In the genomic region with DNA sequence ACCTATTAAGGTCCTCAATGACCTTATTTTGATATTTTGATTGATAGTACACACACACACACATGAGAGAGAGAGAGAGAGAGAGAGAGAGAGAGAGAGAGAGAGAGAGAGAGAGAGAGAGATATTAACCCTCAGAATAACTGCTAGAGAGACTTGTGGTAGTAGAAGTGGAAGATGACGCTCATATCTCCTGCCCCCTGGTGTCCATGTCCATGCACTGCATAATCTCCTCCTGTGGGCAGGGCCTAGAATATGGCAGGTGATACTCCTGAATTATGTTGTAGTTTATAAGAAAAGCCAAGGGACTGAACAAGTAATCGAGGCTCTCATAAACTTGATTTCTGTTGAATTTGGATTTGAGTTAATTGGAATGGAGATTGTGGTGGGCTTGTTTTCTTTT, we compare ENCODE assay signal across 8 mouse cellular contexts.
DNase-seq lines count a peak whose midpoint lies in the region; ATAC-seq and TF ChIP-seq lines count a peak whose summit lies in the region.
"Not testable (repeated sequence)": the region's sequence is repeated elsewhere in the genome, so short reads cannot be mapped to it uniquely, and the experiment has no call there.

No protein-coding gene starts in this region.

- DNase-seq in B cell, adult 2 months: peak; percentile 60 to 65
- DNase-seq in Patski (ENCODE audit: low read depth, low spot score): not testable (repeated sequence)
- peak; percentile 22 for DNase-seq in c-Kit-positive CD71-negative TER-119-negative erythroid progenitor cells, embryonic 14.5 days (ENCODE audit: low read depth)
- peak; percentile 22 for DNase-seq in kidney, postnatal 0 days (ENCODE audit: low spot score)
- DNase-seq in lung, embryonic 14.5 days: peak; percentile 43
- DNase-seq in retina, postnatal 1 day: peak; percentile 26
- DNase-seq in thymus, postnatal 25 days: peak; percentile 79

- not testable (repeated sequence) for H3K4me2 ChIP-seq in kidney, postnatal 0 days (ENCODE audit: low read length); lung, embryonic 14.5 days

- 68% methylated on average over 2 of the region's 2 CpGs for WGBS in kidney, postnatal 0 days
- 57% methylated on average over 2 of the region's 2 CpGs for WGBS in lung, embryonic 14.5 days

- in situ Hi-C loops in Patski (cut with MboI; ENCODE audit: low pct_unique_long_range_greater_than_20kb): not testable (repeated sequence)

- H3K4me3 ChIP-seq in kidney, postnatal 0 days (replicated peaks; ENCODE audit: low read depth, low read length); lung, embryonic 14.5 days (ENCODE audit: low read depth, low read length): not testable (repeated sequence)

- ATAC-seq in Patski; kidney, postnatal 0 days (replicated peaks; ENCODE audit: low FRiP score, low read depth); lung, embryonic 14.5 days (ENCODE audit: insufficient read depth): not testable (repeated sequence)
- 0 out of 2 replicates have a peak, but pooled peaks have one; percentile 57 for ATAC-seq in frontal cortex, adult (ENCODE audit: low TSS enrichment)

- not testable (repeated sequence) for H3K36me3 ChIP-seq in kidney, postnatal 0 days (ENCODE audit: insufficient read depth, low read length); lung, embryonic 14.5 days (ENCODE audit: insufficient read depth)

- not testable (repeated sequence) for H3K9ac ChIP-seq in kidney, postnatal 0 days (ENCODE audit: low read depth, low read length); lung, embryonic 14.5 days

- CTCF ChIA-PET in Patski (lab: Charles Lee): not testable (repeated sequence)

- H3K4me1 ChIP-seq in kidney, postnatal 0 days (replicated peaks; ENCODE audit: insufficient read depth, low read length); lung, embryonic 14.5 days (ENCODE audit: insufficient read depth): not testable (repeated sequence)

- POLR2A ChIA-PET in Patski (lab: Charles Lee): not testable (repeated sequence)

- peak; percentile 39 for TF ChIP-seq CTCF in Patski (IDR thresholded peaks at IDR 0.05)
- peak; percentile 61 for TF ChIP-seq CTCF in kidney, postnatal 0 days (IDR thresholded peaks at IDR 0.05; ENCODE audit: low read depth)
- peak; percentile 53 for TF ChIP-seq CTCF in lung, embryonic 14.5 days (IDR thresholded peaks at IDR 0.05; ENCODE audit: low read depth)

- H3K27ac ChIP-seq in kidney, postnatal 0 days; lung, embryonic 14.5 days (ENCODE audit: low read depth): not testable (repeated sequence)

- not testable (repeated sequence) for H3K27me3 ChIP-seq in Patski; kidney, postnatal 0 days (ENCODE audit: insufficient read depth, low read length); lung, embryonic 14.5 days (ENCODE audit: insufficient read depth, low read length)

- not testable (repeated sequence) for H3K9me3 ChIP-seq in kidney, postnatal 0 days (replicated peaks; ENCODE audit: low read length); lung, embryonic 14.5 days (ENCODE audit: low read depth, low read length)
